Mouse (Mus musculus) activated CD4-positive, CD25-positive, alpha-beta regulatory T cell, adult 4 months (primary cell): Measurements from ENCODE around the gene Ak5. TPM values are rescaled to one million over a fixed set of nuclear protein-coding genes. Genes with fewer than 3 reads are reported as not detected.
"Not testable (repeated sequence)": the region's sequence is repeated elsewhere in the genome, so short reads cannot be mapped to it uniquely, and the experiment has no call there.

Experiments used
- ATAC-seq: one replicate; pipeline ENCODE4 v1.8.0; 2017
- polyA plus RNA-seq, 2 experiments: library from polyadenylated mRNA; unstranded; fragments of 100-300 nt; shearing (Covaris generic); gene quantifications; one replicate each; pipeline ENCODE4 v1.2.1; 2017

Gene Ak5
- polyA plus RNA-seq, 2 experiments from 2014 or later = not detected

- no peak for ATAC-seq
Measured at GRCm38 (mm10) chr3:152625061-152625820, 42.9 kb downstream of the Ak5 start.

GRCm38 (mm10) chr3:152620534-152620933 lies 47.6 kb downstream of the Ak5 start:
- no peak for ATAC-seq

GRCm38 (mm10) chr3:152620058-152620457 lies 48.1 kb downstream of the Ak5 start:
- ATAC-seq = no peak

- ATAC-seq = no peak
Measured at GRCm38 (mm10) chr3:152609076-152609475, 59.1 kb downstream of the Ak5 start.

- ATAC-seq = no peak
Measured at GRCm38 (mm10) chr3:152605849-152606248, 62.3 kb downstream of the Ak5 start.

GRCm38 (mm10) chr3:152599679-152600078 lies 68.5 kb downstream of the Ak5 start:
- ATAC-seq = no peak

- ATAC-seq = no peak
Measured at GRCm38 (mm10) chr3:152596406-152597050, 71.6 kb downstream of the Ak5 start.

GRCm38 (mm10) chr3:152592767-152593425 lies 75.3 kb downstream of the Ak5 start:
- ATAC-seq = no peak

- ATAC-seq = no peak
Measured at GRCm38 (mm10) chr3:152590491-152590890, 77.7 kb downstream of the Ak5 start.

- ATAC-seq = not testable (repeated sequence)
Measured at GRCm38 (mm10) chr3:152589101-152589500, 79.1 kb downstream of the Ak5 start.

GRCm38 (mm10) chr3:152587007-152587406 lies 81.2 kb downstream of the Ak5 start:
- no peak for ATAC-seq

- ATAC-seq = no peak
Measured at GRCm38 (mm10) chr3:152586191-152586590, 82.0 kb downstream of the Ak5 start.

GRCm38 (mm10) chr3:152585581-152585980 lies 82.6 kb downstream of the Ak5 start:
- ATAC-seq = no peak

- no peak for ATAC-seq
Measured at GRCm38 (mm10) chr3:152583033-152583432, 85.1 kb downstream of the Ak5 start.

GRCm38 (mm10) chr3:152581853-152582252 lies 86.3 kb downstream of the Ak5 start:
- not testable (repeated sequence) for ATAC-seq

GRCm38 (mm10) chr3:152579984-152580591 lies 88.1 kb downstream of the Ak5 start:
- no peak for ATAC-seq

- ATAC-seq = no peak
Measured at GRCm38 (mm10) chr3:152578282-152579228, 89.6 kb downstream of the Ak5 start.

GRCm38 (mm10) chr3:152577763-152578162 lies 90.4 kb downstream of the Ak5 start:
- no peak for ATAC-seq

GRCm38 (mm10) chr3:152577273-152577672 lies 90.9 kb downstream of the Ak5 start:
- no peak for ATAC-seq

GRCm38 (mm10) chr3:152569242-152569605 lies 98.9 kb downstream of the Ak5 start:
- no peak for ATAC-seq

- ATAC-seq = no peak
Measured at GRCm38 (mm10) chr3:152568455-152569241, 99.5 kb downstream of the Ak5 start.
